Mouse (Mus musculus) ES-Bruce4 (cell line): Measurements from ENCODE around the gene Trmt1l. TPM values are rescaled to one million over a fixed set of nuclear protein-coding genes. Genes with fewer than 3 reads are reported as not detected.
"Not testable (repeated sequence)": the region's sequence is repeated elsewhere in the genome, so short reads cannot be mapped to it uniquely, and the experiment has no call there.

Source experiments
- H3K27ac ChIP-seq: 2 replicates; pipeline ENCODE4 v1.5.1; 2012; ENCODE audit warnings: low read length, inconsistent platforms; ENCODE audit not compliant: insufficient read depth
- H3K27me3 ChIP-seq: 2 replicates; pipeline ENCODE4 v1.6.1; 2012; ENCODE audit warnings: mild to moderate bottlenecking, low read length, inconsistent platforms; ENCODE audit not compliant: control insufficient read depth, poor library complexity, insufficient read depth, severe bottlenecking
- H3K36me3 ChIP-seq: 2 replicates; pipeline ENCODE4 v1.6.1; 2012; ENCODE audit warnings: inconsistent platforms, mild to moderate bottlenecking, low read length, moderate library complexity; ENCODE audit not compliant: control insufficient read depth, poor library complexity, insufficient read depth, severe bottlenecking
- H3K4me1 ChIP-seq: one replicate; pipeline ENCODE4 v1.8.1; 2011; ENCODE audit warnings: low read length; ENCODE audit not compliant: control insufficient read depth, insufficient read depth
- H3K4me3 ChIP-seq: 2 replicates; pipeline ENCODE4 v1.5.1; 2011; ENCODE audit warnings: low read depth, mild to moderate bottlenecking, low read length
- H3K9ac ChIP-seq: 2 replicates; pipeline ENCODE4 v1.6.1; 2012; ENCODE audit warnings: low read depth, mild to moderate bottlenecking, inconsistent platforms; ENCODE audit not compliant: poor library complexity, severe bottlenecking
- H3K9me3 ChIP-seq: replicated peaks from 2 replicates; pipeline ENCODE4 v1.6.1; 2012; ENCODE audit warnings: mild to moderate bottlenecking, low read length, inconsistent platforms; ENCODE audit not compliant: control insufficient read depth, poor library complexity, insufficient read depth, severe bottlenecking
- CTCF ChIP-seq: IDR thresholded peaks from one replicate; pipeline ENCODE4 v1.8.1; 2011; ENCODE audit warnings: low read depth, low read length
- EP300 ChIP-seq: IDR thresholded peaks from 2 replicates; pipeline ENCODE4 v1.6.1; 2011; ENCODE audit warnings: low read depth, low read length; ENCODE audit not compliant: insufficient read depth
- POLR2A ChIP-seq: IDR thresholded peaks from one replicate; pipeline ENCODE4 v1.8.1; 2011; ENCODE audit warnings: low read length; ENCODE audit not compliant: insufficient read depth
- polyA plus RNA-seq: library from polyadenylated mRNA; stranded (reverse); fragments of >200 nt; gene quantifications from 2 replicates; pipeline ENCODE4 v1.2.4, GENCODE M21; 2011; ENCODE audit warnings: low read depth; ENCODE audit not compliant: missing spikeins, insufficient read depth, insufficient read length

Trmt1l gene
- polyA plus RNA-seq, 1 experiment = 43.3 TPM

DNA sequence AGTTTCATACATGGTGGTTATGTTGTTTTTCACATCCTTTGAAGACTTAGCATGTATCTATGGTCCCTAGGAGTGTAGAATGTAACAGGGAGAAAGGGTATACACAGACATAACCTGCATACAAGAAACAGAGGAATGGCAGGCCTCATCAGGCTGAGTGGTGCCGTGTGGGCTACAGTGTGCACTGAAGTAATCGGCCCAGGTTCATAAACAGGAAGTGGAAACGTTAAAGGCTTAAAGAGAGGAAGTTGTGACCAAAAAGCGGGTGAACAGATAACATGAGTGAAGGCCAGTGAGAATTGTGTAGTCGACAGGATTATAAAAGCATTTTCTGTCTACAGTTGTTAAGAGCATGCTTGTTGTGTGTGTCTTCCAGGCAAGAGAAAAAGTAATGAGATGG, 28.7 kb downstream of the Trmt1l start:
- Histone ChIP-seq H3K9me3 (no peaks in the 10 kb centered on the region), H3K9ac (no peak overlapping the region), H3K36me3 (peaks cover 2% of the 10 kb centered on the region)

DNA sequence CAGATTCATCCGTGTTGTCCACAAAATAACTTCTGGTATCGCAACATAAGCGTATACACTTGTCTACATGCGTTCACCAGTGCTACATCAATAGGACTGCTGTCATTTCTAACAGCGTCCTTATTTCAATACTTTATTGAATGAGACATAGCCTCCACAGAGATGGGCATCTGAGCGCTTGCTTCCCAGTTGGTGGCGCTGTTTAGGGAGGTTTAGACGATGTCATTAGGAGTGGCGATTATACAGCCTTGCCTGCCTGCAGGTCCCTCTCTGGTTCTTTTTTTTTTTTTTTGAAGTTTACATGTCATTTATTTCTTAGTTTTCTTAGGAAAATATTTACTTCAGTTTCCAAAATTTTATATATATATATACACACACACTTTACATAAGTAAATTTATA, 32.9 kb downstream of the Trmt1l start:
- peak; percentile 75 for TF ChIP-seq CTCF
- no peak for TF ChIP-seq EP300
- no peak for TF ChIP-seq POLR2A
- H3K4me1 ChIP-seq = peaks cover 1% of the 10 kb centered on the region
- no peaks in the 10 kb centered on the region for H3K36me3 ChIP-seq
- no peaks in the 10 kb centered on the region for H3K27me3 ChIP-seq
- no peak overlapping the region for H3K4me3 ChIP-seq
- no peak overlapping the region for H3K9ac ChIP-seq
- no peaks in the 10 kb centered on the region for H3K9me3 ChIP-seq
- H3K27ac ChIP-seq = peak overlapping the region; percentile 51; the same call in 1 of the 2 replicates

More for the DNA sequence above, 28.7 kb downstream of the Trmt1l start:
- no peak overlapping the region for H3K4me3 ChIP-seq
- no peak for TF ChIP-seq POLR2A
- TF ChIP-seq CTCF = no peak
- no peak for TF ChIP-seq EP300
- peaks cover 1% of the 10 kb centered on the region for H3K4me1 ChIP-seq
- no peak overlapping the region for H3K27ac ChIP-seq
- no peaks in the 10 kb centered on the region for H3K27me3 ChIP-seq

DNA sequence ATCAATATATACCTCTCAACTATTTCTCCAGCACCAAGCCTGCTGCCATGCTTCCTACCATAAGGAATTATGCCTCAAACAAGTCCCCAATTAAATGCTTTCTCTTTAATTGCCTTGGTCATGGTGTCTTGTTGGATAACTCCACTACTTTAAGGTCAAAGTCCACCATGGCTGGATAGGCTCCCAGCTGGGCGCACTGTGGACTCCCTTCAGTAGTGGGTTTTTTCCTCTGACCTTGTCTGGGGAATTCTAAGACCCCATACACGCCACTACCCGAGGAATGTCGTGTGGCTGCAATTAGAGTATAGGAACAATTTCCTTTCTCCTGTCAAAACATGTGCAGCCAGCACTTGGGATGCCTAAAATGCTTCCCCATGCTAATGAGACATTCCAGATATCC, 36.6 kb downstream of the Trmt1l start:
- no peaks in the 10 kb centered on the region for H3K27me3 ChIP-seq
- peaks cover 9% of the 10 kb centered on the region for H3K36me3 ChIP-seq
- peaks cover 3% of the 10 kb centered on the region for H3K4me1 ChIP-seq
- no peak overlapping the region for H3K27ac ChIP-seq
- no peak overlapping the region for H3K4me3 ChIP-seq
- H3K9ac ChIP-seq = no peak overlapping the region
- H3K9me3 ChIP-seq = no peaks in the 10 kb centered on the region
- TF ChIP-seq POLR2A = no peak
- TF ChIP-seq CTCF = no peak

DNA sequence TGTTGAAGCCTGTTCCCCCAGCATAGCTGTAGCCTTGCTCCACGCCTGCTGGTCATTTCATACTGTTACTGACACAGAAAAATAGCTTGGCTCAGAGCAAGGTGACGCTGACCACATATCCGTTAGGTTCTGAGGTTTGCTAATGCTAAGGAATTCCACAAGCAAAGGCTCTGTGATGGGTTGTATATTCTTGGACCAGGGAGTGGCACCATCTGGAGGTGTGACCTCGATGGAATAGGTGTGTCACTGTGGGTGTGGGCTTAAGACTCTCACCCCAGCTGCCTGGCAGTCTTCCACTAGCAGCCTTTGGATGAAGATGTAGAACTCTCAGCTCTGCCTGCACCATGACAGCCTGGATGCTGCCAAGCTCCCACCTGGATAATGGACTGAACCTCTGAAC, 38.2 kb downstream of the Trmt1l start:
- Histone ChIP-seq H3K9ac (no peak overlapping the region), H3K4me1 (peaks cover 2% of the 10 kb centered on the region), H3K9me3 (no peaks in the 10 kb centered on the region), H3K27ac (peak overlapping the region; percentile 67; the same call in 1 of the 2 replicates), H3K36me3 (peaks cover 20% of the 10 kb centered on the region), H3K27me3 (no peaks in the 10 kb centered on the region), H3K4me3 (no peak overlapping the region)
- TF ChIP-seq EP300 (no peak), CTCF (no peak), POLR2A (no peak)

DNA sequence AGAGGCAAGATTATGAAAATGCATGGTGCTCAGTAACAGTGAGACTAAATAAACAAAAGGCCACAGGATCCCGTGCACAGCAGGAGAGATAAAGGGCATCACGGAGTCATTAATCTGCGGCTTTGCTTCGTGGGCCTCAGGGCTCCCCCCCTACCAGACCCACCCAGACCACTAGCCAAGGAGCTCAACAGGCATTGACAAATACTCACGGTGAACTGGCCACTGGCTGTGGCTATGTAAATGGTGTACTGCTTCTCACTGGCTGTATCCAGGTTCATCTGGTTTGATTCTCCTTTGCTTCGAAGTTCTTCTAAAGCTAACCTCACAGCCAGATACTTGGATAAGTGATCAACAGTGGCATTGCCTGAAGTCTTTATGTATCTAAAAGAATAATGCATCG, 43.1 kb downstream of the Trmt1l start:
- peaks cover 53% of the 10 kb centered on the region for H3K36me3 ChIP-seq

DNA sequence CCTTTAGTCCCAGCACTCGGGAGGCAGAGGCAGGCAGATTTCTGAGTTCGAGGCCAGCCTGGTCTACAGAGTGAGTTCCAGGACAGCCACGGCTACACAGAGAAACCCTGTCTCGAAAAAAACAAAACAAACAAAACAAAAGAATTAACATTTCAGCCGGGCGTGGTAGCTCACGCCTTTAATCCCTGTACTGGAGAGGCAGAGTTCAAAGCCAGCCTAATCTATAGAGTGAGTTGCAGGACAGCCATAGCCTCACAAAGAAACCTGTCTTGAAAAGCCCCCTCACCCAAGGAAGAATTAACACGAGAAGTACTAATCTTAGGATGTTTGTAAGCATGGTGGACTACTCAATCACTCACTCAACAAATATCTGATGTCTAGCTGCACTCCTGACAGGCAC, 44.0 kb downstream of the Trmt1l start:
- not testable (repeated sequence) for H3K4me3 ChIP-seq, H3K27me3 ChIP-seq, H3K4me1 ChIP-seq, H3K9ac ChIP-seq, H3K9me3 ChIP-seq
- H3K36me3 ChIP-seq = peaks cover 60% of the 10 kb centered on the region
- peak overlapping the region; percentile 36; the same call in 1 of the 2 replicates for H3K27ac ChIP-seq

More for the DNA sequence above, 43.1 kb downstream of the Trmt1l start:
- peaks cover under 1% of the 10 kb centered on the region for H3K4me1 ChIP-seq
- H3K27ac ChIP-seq = no peak overlapping the region
- no peak overlapping the region for H3K9ac ChIP-seq
- no peaks in the 10 kb centered on the region for H3K27me3 ChIP-seq
- no peak overlapping the region for H3K4me3 ChIP-seq
- no peaks in the 10 kb centered on the region for H3K9me3 ChIP-seq
- no peak for TF ChIP-seq POLR2A
- TF ChIP-seq EP300 = no peak
- TF ChIP-seq CTCF = no peak

- Histone ChIP-seq H3K9ac (no peak overlapping the region), H3K27ac (no peak overlapping the region), H3K9me3 (no peaks in the 10 kb centered on the region), H3K4me3 (no peak overlapping the region), H3K36me3 (peaks cover 19% of the 10 kb centered on the region), H3K27me3 (no peaks in the 10 kb centered on the region), H3K4me1 (no peaks in the 10 kb centered on the region)
- TF ChIP-seq POLR2A (no peak), CTCF (no peak), EP300 (no peak)
These were observed 54.2 kb downstream of the Trmt1l start for GRCm38 (mm10) chr1:151482497-151482896.
